Mouse (Mus musculus) liver, adult (tissue): ENCODE data around the gene Ccdc155.

Experiments used
- GATA4 ChIP-seq: IDR thresholded peaks from 2 replicates; pipeline ENCODE4 v1.6.1; 2014; ENCODE audit warnings: mild to moderate bottlenecking, low read length; ENCODE audit not compliant: insufficient replicate concordance

Ccdc155 gene

DNA sequence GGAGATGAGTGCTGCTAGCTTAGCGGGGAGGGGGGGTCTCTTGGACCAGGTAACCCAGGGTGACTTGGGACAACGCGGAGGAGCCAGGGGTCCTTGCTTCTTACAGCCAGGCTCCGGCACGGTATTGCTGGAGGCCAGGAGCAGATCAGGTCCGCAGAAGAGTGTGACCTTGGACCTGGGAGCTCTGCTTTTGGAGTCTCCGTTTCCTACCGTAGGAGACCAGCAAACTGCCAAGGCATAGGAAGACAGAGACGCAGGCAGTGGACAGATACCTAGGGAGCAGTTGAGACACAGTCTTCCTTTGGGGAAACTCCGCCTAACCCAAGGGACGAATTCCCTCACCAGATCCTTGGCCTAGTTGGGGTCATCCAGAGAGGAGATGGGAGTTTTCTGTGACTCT is 39.0 kb downstream of the Ccdc155 start:
- TF ChIP-seq GATA4 = no peak

DNA sequence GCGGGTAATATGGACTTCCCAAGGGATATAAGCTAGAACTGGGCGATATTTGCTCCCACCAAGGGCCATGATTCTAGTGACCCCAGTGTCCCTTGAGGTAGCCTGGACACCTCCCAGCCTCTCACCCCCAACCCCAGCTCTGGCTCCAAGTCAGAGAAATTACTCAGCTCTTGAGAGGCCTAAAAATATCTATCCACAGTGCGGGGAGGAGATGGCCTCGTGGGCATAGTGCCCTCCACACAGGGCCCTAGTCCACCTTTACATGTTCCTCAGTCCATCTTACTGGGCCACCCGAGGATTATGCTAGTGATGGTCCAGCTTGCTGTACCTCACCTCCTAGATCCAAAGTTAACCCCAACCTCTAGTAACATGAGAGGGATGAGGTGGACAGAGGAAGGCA is 39.9 kb downstream of the Ccdc155 start:
- no peak for TF ChIP-seq GATA4

DNA sequence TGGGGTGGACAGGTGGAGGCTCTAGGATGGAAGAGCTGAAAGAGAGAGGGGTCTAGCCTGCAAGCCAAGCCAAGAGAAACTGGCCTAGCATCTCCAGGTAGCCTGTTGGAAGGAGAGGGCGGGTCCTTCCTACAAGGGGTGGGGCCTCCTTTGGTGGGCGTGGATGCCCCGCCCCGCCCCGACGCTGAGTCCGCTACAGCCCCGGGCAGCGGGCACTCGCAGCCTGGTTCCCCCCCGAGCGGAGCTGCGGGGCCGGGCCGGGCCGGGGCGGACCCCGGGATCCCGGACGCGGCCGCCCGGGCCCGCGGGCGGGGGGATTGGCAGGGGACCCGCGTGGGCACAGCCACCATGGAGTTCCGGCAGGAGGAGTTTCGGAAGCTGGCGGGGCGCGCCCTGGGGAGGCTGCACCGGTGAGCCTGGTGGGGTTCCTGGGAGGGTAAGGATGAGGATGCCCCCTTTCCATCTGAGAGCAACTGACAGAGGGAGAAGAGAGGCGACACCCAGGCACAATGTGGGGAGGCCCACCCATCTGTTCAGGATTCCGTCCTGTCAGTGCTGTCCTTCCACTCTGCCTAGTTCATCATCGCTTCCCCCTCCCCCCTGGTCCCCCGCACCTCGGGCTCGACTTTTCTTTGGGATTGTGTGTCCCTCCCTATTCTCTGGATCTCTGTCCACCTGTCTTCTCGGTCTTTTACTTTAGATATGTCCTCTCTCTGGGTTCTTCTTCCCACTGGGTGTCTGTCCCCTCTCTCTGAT is 40.8 kb downstream of the Ccdc155 start, which contains the start of gene Slc17a7:
Slc17a7 (plus strand) TSS at position 215 of the 756 bp plus-strand sequence.
- TF ChIP-seq GATA4 = no peak

DNA sequence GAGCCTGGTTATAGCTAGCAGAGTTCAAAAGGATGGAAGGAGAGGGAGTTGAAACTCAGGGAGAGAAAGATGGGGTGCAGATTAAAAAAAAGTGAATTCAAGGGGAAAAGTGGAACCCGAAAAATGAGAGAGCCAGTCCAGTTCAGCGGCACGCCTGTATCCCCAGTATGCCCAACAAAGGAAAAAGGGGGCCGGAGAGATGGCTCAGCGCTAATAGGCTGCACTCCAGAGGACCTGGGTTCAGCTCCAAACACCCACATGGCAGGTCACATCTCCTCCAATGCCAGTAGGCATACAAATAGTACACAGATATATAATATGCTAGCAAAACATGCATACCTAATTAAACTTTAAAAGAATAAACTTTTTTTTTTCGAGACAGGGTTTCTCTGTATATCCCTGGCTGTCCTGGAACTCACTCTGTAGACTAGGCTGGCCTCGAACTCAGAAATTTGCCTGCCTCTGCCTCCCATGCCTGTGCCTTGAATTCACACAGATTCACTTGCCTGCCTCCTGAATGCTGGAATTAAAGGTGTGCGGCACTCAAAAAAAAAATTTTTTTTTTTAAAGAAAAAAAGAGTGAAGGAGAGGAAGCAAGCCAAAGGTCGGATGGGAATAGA is 41.6 kb downstream of the Ccdc155 start:
- no peak for TF ChIP-seq GATA4

DNA sequence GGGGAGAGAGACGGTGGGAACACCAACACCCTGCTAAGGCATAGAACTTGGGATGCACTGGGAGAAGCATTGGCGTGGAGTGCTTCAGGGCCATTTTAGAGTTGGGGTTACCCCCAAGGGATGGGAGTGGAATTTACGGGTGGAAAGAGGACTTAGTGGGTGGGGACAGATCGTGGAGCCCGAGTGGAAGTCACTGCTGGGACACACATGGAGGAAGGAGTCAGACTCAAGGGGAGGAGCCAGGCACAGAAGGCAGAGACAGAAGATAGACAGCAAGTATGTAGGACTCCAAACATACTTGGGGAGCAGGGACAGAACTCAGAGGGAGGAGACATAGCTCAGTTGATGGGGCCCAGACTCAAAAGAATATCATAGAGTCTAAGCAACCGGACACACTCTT is 42.1 kb downstream of the Ccdc155 start:
- TF ChIP-seq GATA4 = no peak

DNA sequence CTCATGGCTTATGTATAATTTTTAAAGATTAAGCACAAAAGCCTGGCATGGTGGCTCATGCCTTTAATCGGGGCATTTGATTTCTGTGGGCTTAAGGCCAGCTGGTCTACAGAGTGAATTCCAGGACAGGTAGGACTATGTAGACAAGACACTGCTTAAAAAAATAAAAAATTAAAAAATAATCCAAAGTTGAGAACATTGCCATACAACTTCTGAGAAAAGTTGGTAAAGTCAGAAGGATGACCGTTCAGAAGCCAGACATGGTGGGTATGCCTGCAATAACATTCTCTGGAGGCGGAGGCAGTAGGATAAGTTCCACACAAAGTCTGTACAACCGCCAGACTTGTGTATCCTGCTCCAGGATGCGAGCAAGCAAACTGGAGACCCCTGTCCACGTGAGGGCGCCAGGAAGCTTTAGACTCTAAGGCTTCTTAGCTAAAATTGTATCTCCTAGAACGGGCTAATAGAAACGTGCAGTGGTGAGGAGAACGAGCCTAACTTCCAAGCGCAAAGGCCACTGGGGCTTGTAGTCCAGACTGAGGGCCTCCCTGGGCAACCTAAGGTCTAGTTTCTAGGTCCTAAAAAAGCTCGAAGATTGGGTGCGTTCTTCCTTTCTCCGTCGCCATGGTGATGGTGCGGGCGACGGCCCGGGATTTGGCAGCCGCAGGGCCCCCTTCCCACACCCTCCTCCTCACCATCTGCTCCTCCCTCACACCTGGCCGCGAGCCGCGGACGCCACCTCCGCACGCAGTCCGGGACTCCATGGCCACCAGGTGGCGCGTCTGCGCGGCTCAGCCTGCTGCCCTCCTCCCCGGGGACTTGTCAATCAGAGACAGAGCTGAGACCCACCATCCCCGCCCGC is 42.8 kb downstream of the Ccdc155 start:
- no peak for TF ChIP-seq GATA4

DNA sequence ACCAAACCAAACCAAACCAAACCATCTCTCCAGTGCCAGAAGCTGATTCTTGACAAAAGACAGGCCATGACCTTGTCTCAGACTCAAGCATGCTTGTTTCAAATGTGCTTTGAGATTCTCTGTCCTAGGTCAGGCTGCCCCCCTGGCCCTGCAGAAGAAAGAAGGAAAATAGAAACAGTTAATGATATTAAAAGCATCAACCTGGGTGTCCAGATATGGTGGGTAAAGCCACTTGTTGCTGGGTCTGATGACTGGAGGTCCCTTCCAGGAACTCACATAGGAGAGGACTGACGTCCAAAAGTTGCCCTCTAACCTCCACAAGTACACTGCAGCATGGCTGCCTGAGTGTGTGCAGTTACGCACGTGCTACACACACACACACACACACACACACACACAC is 43.8 kb downstream of the Ccdc155 start:
- TF ChIP-seq GATA4 = no peak

DNA sequence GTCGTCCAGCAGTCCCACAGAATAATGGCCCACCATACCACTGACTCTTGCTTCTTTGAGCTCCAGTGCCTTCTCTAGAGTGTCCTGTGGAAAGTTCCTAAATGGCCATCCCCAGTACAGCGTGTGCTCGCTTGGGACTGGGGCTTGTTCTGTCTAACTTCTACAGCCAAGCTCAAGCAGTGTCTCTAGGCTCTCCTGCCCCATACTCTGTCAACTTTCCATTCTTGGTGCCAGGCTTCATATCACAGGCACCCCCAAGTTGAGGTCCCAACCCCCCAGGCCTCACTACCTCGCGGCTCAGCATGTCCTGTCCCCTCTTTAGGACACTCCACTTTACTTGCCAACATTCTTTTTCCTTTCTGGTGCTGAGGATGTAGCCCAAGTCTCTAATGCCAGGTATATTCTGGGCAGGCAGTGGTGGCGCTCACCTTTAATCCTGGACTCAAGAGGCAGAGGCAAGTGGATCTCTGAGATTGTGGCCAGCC is 44.3 kb downstream of the Ccdc155 start:
- no peak for TF ChIP-seq GATA4

DNA sequence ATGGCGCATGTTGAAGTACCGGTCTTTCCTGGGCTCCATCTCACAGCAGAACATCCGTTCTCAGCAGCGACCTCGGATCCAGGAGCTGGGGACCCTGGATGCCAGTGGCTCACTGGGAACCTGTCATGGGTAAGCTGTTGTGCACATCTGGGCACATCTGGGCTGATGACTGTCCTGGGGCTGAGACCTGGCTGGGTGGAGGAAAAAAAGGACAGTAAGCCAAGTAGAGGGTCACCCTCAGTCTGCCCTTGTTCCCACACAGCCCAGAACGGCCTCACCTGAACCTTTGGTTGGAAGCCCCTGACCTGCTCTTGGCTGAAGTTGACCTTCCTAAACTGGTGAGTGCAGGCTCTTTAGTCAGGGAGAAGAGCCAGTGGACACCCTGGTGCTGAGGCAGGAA is 45.7 kb downstream of the Ccdc155 start:
- TF ChIP-seq GATA4 = no peak

DNA sequence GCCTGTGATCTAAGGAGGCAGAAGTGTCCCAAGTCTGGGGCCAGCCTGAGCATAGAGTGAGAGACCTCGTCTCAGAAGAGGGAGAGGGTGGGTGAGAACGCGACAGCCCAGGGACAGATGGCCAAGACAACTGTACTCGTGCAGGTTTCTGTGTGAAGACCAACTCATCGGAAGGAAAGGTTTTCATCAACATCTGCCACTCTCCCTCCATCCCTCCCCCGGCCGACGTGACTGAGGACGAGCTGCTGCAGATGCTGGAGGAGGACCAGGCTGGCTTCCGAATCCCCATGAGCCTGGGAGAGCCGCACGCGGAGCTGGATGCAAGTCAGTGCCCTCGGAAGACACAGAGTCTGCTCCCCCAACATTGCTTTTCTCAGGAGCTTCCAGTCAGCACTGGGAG is 47.2 kb downstream of the Ccdc155 start:
- TF ChIP-seq GATA4 = no peak

DNA sequence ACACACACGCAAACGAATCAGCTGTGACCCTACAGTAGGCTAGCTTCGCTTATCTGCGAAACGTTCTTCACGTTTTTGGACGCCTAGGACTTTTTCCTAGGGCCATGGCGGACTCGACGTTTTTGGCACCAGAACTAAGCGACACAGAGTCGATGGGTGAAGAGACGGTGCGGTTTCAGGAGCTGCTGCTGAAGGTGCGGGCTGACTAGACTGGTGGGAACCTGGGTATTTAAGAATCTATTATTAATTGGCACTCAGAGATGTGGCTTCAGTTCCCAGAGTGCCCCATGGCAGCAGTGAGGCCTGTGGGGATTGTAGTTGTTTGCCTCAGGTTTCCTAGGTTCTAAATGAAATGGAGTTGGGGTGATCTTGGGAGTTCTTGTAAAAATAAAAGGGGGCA is 48.5 kb downstream of the Ccdc155 start:
- TF ChIP-seq GATA4 = no peak

DNA sequence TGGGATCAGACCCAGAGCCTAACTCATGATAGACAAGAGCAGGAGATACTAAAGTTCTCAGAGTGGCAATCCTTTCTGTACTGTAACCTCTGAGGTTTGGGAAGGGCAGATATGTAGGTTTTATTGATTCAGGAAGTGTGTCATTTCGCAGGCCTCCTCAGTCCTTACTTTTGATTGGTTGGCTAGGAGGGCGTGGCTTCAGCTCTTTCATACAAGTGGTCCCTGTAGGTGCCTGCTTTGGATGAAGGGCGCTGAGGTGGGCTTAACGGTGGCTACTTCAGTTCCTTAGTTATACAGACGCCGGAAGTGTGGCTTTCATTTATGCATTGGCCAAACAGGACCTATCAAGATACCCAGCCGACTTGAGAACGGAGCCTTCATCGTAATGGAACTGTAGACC is 49.1 kb downstream of the Ccdc155 start:
- no peak for TF ChIP-seq GATA4

DNA sequence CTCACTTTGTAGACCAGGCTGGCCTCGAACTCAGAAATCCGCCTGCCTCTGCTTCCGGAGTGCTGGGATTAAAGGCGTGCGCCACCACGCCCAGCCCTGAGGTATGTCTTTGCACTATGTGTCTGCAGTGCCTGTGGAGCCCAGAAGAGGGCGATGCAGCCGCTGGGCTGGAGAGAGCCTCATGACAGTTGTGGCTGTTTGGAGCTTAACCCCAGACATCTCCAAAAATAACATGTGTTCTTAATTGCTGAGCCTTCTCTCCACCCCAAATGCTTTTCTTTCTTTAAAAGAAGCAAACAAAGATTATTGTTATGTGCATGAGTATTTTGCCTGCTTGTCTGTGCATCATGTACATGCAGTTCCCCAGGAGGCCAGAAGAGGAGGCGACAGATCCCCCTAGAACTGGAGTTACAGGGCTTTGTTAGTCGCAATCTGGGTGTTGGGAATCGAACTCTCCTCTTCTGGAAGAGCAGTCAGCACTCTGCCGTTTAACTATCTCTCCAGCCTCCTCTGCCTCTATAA is 49.6 kb downstream of the Ccdc155 start:
- no peak for TF ChIP-seq GATA4

DNA sequence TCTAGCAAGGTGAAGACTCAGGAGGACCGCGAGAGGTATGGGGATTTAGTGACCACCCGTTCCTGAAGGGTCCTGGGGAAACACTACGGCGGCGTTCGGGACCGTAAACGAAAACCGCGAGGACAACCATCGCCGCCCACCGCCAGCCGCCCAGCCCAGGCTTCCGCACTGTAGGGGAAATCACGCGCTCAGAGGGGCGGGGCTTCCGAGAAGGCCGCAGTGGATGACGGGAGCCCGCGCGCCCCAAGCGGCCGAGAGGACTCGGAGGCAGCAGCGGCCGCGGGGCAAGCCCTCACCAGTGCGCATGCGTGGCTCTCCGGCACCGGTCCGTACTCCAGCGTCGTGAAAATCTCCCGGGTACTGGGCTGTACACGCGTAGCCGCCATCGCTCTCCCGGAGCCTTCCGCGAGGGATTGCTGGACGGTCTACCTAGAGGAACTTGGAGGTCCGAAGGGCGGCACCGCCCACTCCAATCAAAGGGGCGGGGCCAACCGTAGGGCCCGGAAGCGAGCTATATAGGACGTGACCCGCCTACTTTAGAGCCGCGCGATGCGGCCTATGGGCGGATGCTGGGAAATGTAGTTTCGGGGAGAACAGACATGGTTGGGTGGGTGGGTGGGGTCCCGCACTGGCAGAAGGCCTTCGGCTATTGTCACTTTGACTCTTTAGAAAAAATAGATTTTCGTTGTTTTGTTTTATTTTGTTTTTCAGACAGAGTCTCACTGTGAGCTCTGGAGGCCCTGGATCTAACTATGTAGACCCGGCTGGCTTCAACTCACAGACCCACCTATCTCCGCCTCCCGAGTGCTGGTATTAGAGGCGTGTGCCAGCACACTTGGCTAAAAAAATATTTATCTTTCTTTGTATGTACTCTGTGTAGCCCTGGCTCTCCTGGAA is 50.3 kb downstream of the Ccdc155 start, which contains the start of the genes Pih1d1 and Aldh16a1:
Pih1d1 (plus strand) TSS at position 208 of the 897 bp plus-strand sequence.
Aldh16a1 (minus strand) TSS at position 489 of the 897 bp plus-strand sequence.
- TF ChIP-seq GATA4 = no peak
